Mouse (Mus musculus) heart, embryonic 13.5 days (tissue): ENCODE measurements around the gene Fndc8. TPM values are rescaled to one million over a fixed set of nuclear protein-coding genes. Genes with fewer than 3 reads are reported as not detected.

Experiments
- ATAC-seq: fragments of 200-750 bp; cut with Nextera tagmentation; 2 replicates; pipeline ENCODE4 v1.8.0; 2017; ENCODE audit warnings: moderate TSS enrichment; ENCODE audit not compliant: insufficient number of reproducible peaks, low FRiP score, low TSS enrichment; ENCODE audit errors: extremely low read depth
- H3K27ac ChIP-seq: fragments of 300-500 bp; sonication (generic); replicated peaks from 2 replicates; pipeline ENCODE4 v1.5.1; 2015; ENCODE audit warnings: moderate library complexity, mild to moderate bottlenecking, inconsistent platforms
- H3K27me3 ChIP-seq: fragments of 300-500 bp; sonication (generic); replicated peaks from 2 replicates; pipeline ENCODE4 v1.6.1; 2015; ENCODE audit warnings: mild to moderate bottlenecking, inconsistent platforms
- H3K36me3 ChIP-seq: fragments of 300-500 bp; sonication (generic); 2 replicates; pipeline ENCODE4 v1.6.1; 2015; ENCODE audit warnings: mild to moderate bottlenecking, inconsistent platforms
- H3K4me1 ChIP-seq: fragments of 300-500 bp; sonication (generic); 2 replicates; pipeline ENCODE4 v1.6.1; 2015; ENCODE audit warnings: inconsistent platforms
- H3K4me2 ChIP-seq: fragments of 300-500 bp; sonication (generic); 2 replicates; pipeline ENCODE4 v1.6.1; 2015; ENCODE audit warnings: inconsistent platforms, mild to moderate bottlenecking, moderate library complexity
- H3K4me3 ChIP-seq: fragments of 300-500 bp; sonication (generic); 2 replicates; pipeline ENCODE4 v1.5.1; 2015; ENCODE audit warnings: moderate library complexity, mild to moderate bottlenecking, inconsistent platforms
- H3K9ac ChIP-seq: fragments of 300-500 bp; sonication (generic); 2 replicates; pipeline ENCODE4 v1.6.1; 2015; ENCODE audit warnings: inconsistent platforms, mild to moderate bottlenecking, moderate library complexity
- H3K9me3 ChIP-seq: fragments of 300-500 bp; sonication (generic); 2 replicates; pipeline ENCODE4 v1.6.1; 2016; ENCODE audit warnings: inconsistent platforms
- WGBS: fragments of 180-500 bp; shearing (Covaris S2); methylation state at CpG from one replicate; pipeline ENCODE4 v1.1.7; 2015; ENCODE audit warnings: mixed read lengths; 5-methylcytosine and 5-hydroxymethylcytosine counted together
- polyA plus RNA-seq: library from polyadenylated mRNA; unstranded; fragments of >200 nt; fragmentation: Nextera tagmentation; extraction: Ambion mirVana; gene quantifications from 2 replicates; pipeline ENCODE4 v1.2.1, GENCODE M21; 2015

The Fndc8 gene
- polyA plus RNA-seq = 0.07 and 0.22 TPM in 2 replicates

DNA sequence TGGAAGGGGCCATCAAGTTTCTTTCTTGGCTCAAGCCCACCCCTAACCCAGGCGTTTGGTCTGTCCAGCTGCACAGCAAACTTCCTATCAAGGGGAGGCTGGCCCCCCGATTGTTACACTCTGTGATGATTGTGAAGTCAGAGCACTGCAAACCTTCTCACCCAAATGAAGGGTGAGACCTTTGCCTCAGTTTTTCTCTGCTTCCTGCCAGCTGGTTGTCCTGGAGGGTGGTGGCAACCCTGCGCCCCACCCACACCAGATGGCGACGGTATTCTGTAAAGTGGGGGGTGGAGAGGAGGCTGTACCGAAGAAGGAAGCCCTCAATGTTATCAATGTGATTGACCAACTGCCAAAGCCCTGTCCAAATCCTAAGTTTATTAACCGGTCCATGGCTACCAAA is at the start of gene Fndc8:
Fndc8 (plus strand) TSS at position 189 of the 400 bp plus-strand sequence.
- no peak for ATAC-seq
- Histone ChIP-seq H3K4me3 (no peak within 1 kb of the TSS), H3K27me3 (peaks cover 19% of the 10 kb centered on the region), H3K27ac (no peak within 1 kb of the TSS), H3K9ac (peak within 1 kb of the TSS; percentile 33; the same call in 1 of the 2 replicates), H3K4me1 (peaks cover 16% of the 10 kb centered on the region), H3K36me3 (no peaks in the 10 kb centered on the region), H3K9me3 (no peaks in the 10 kb centered on the region), H3K4me2 (no peak within 1 kb of the TSS)
- 47% methylated on average over 7 of the region's 7 CpGs for WGBS

DNA sequence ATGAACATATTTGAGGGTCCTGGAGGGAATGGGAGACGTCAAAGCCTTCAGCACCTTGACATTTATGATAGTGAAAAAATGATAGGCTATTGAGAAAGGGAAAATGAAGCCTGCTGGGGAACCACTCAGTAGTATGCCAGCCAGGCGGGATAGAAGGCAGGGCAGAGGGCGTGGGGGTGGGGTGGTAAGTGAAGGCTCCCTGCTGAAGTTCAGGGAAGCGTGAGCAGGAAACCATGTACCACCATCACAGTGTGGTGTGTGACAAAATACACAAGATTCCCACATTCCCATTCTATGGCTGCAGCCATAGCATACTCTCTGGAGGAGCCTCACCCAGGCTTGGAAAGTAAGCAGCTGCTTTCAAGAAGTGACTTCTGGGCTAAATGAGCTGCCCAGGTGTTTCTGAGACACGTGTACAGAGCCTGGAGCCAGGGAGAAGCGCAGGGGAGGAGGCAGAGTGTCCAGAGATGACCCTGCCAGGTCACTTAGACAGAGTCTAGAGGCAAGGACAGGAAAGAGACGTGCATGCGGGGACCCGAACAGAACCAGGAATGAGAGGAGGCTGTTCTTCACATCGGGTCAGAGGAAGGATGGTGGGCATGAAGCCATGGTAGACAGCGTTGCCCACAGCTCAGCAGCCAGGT is 47.0 kb upstream of the Fndc8 start:
- H3K4me3 ChIP-seq = peak overlapping the region; percentile 41
- H3K4me1 ChIP-seq = peaks cover 37% of the 10 kb centered on the region
- no peaks in the 10 kb centered on the region for H3K9me3 ChIP-seq
- 65% methylated on average over 11 of the region's 11 CpGs for WGBS
- H3K9ac ChIP-seq = peak overlapping the region; percentile 72
- H3K36me3 ChIP-seq = no peaks in the 10 kb centered on the region
- no peak for ATAC-seq
- no peaks in the 10 kb centered on the region for H3K27me3 ChIP-seq
- H3K4me2 ChIP-seq = peak overlapping the region; percentile 69
- peak overlapping the region; percentile 66; the same call in 1 of the 2 replicates for H3K27ac ChIP-seq

GRCm38 (mm10) chr11:82845415-82846078 is 46.4 kb upstream of the Fndc8 start:
- Histone ChIP-seq H3K27me3 (no peaks in the 10 kb centered on the region), H3K4me1 (peaks cover 36% of the 10 kb centered on the region), H3K36me3 (no peaks in the 10 kb centered on the region), H3K9ac (peak overlapping the region; percentile 72), H3K4me3 (peak overlapping the region; percentile 41), H3K27ac (peak overlapping the region; percentile 66), H3K4me2 (peak overlapping the region; percentile 69), H3K9me3 (no peaks in the 10 kb centered on the region)
- ATAC-seq = peak; percentile 79; the same call in 1 of the 2 replicates
- 15% methylated on average over 16 of the region's 16 CpGs for WGBS

DNA sequence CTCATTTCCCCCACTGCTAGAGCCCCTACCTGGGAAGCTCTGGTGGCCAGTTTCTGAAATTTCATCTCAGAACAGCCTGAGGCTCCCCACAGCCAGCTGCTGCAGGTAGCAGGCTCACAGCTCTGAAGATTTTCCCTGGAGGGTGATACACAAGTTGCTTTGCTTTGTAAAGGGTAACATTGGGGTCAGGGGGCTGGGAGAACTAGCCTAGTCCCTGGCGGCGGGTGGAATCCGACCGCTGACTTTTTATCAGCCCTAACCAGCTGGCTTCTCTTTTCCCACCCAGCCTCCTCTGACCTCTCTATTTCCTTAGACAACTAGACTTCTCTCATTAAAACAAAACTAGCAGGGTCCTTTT is 45.9 kb upstream of the Fndc8 start:
- Histone ChIP-seq H3K4me1 (peaks cover 32% of the 10 kb centered on the region), H3K9ac (peak overlapping the region; percentile 72), H3K4me2 (peak overlapping the region; percentile 69), H3K9me3 (no peaks in the 10 kb centered on the region), H3K27ac (peak overlapping the region; percentile 66), H3K4me3 (peak overlapping the region; percentile 41), H3K27me3 (no peaks in the 10 kb centered on the region), H3K36me3 (no peaks in the 10 kb centered on the region)
- 14% methylated on average over 4 of the region's 4 CpGs for WGBS
- no peak for ATAC-seq

DNA sequence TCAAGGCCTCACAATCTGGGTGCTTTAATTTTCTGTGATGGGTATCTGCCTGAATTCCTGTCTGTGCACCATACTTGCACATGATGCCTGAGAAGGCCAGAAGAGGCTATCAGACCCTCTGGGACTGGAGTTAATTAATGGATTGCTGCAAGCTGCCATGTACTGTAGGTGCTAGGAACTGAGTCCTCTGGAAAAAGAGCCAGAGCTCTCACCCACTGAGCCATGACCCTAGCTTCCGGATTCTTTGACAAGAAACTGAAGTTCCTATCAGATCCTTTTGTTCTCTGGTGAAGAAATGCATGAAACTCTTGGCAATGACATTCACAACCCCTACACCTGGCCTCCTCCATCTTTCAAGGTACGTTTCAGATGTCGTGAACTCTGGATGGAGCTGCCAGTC is 45.0 kb upstream of the Fndc8 start:
- Histone ChIP-seq H3K9me3 (no peaks in the 10 kb centered on the region), H3K27me3 (no peaks in the 10 kb centered on the region), H3K4me2 (peak overlapping the region; percentile 18; the same call in 1 of the 2 replicates), H3K36me3 (no peaks in the 10 kb centered on the region), H3K4me1 (peaks cover 35% of the 10 kb centered on the region), H3K9ac (no peak overlapping the region), H3K27ac (peak overlapping the region; percentile 36; the same call in 1 of the 2 replicates), H3K4me3 (no peak overlapping the region)
- no peak for ATAC-seq
- 73% methylated on average over 3 of the region's 3 CpGs for WGBS

DNA sequence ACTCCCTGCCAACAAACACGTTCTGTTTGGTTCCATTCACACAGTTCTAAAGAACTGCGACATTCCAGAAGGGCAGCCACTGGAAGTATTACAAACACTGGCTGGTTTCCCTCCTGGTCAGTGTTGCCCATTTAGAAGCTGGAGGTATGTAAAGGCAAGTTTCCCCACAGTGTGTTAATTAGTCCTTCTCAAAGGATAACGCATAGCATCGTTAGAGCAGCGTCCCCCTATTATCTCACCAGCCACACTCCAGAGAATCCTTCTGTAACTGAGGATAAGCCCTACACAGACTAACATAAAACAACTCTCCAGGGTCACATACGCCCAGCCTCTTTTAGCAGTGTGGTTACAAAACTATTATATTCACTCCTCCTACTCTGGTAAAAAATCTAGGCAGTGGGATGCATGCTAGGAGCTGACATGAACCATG is 44.3 kb upstream of the Fndc8 start:
- 36% methylated on average over 6 of the region's 6 CpGs for WGBS
- Histone ChIP-seq H3K9me3 (no peaks in the 10 kb centered on the region), H3K27ac (peak overlapping the region; percentile 36; the same call in 1 of the 2 replicates), H3K9ac (0 out of 2 replicates have a peak overlapping the region, but pooled peaks have one; percentile 5), H3K4me1 (peaks cover 35% of the 10 kb centered on the region), H3K27me3 (no peaks in the 10 kb centered on the region), H3K4me3 (no peak overlapping the region), H3K4me2 (peak overlapping the region; percentile 18; the same call in 1 of the 2 replicates), H3K36me3 (no peaks in the 10 kb centered on the region)
- ATAC-seq = no peak

DNA sequence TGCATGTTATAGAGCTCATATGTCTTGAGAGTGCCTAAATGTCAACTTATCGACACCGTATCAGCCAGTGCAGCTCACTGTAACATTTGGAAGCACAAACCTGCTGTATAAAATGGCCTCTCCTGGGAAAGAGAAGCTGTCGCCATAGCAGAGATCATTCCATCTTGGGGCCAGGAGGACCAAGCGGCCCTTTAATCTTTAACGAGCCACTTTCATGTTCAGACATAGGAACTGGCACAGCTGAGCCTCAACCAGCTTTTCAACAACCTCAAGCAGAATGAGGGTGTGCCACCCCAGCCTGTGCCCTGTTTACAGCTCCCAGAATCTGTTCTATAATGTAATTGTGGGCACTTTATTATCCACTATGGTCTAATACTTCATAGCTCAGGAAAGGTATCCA is 41.7 kb upstream of the Fndc8 start:
- H3K27me3 ChIP-seq = no peaks in the 10 kb centered on the region
- H3K9ac ChIP-seq = no peak overlapping the region
- H3K4me2 ChIP-seq = no peak overlapping the region
- H3K36me3 ChIP-seq = no peaks in the 10 kb centered on the region
- peaks cover 26% of the 10 kb centered on the region for H3K4me1 ChIP-seq
- ATAC-seq = no peak
- H3K4me3 ChIP-seq = no peak overlapping the region
- H3K27ac ChIP-seq = no peak overlapping the region
- WGBS = 70% methylated on average over 5 of the region's 5 CpGs
- H3K9me3 ChIP-seq = no peaks in the 10 kb centered on the region

GRCm38 (mm10) chr11:82852115-82852514 is 39.8 kb upstream of the Fndc8 start:
- H3K4me1 ChIP-seq = peaks cover 21% of the 10 kb centered on the region
- H3K4me2 ChIP-seq = no peak overlapping the region
- H3K4me3 ChIP-seq = no peak overlapping the region
- no peak for ATAC-seq
- H3K36me3 ChIP-seq = no peaks in the 10 kb centered on the region
- no peaks in the 10 kb centered on the region for H3K9me3 ChIP-seq
- no peaks in the 10 kb centered on the region for H3K27me3 ChIP-seq
- H3K27ac ChIP-seq = no peak overlapping the region
- H3K9ac ChIP-seq = no peak overlapping the region
- 79% methylated on average over 11 of the region's 11 CpGs for WGBS

DNA sequence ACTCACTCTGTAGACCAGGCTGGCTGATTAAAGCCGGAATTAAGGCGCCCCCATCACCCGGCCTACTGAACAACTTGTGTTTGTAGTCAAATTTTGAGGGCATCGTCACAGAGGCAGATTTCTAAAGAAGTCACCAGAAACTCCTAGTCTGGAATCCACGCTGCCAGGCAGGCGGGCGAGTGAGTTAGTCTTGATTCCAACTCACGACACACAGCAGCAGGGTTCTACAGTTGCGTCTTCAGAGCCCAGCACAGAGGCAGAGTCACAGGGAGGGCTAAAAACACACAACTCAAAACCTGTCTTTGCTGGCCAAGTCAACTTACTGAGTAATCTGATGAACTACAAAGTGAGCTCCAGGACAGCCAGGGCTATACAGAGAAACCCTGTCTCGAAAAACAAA is 39.4 kb upstream of the Fndc8 start:
- no peaks in the 10 kb centered on the region for H3K36me3 ChIP-seq
- peaks cover 19% of the 10 kb centered on the region for H3K4me1 ChIP-seq
- no peak overlapping the region for H3K9ac ChIP-seq
- H3K9me3 ChIP-seq = no peaks in the 10 kb centered on the region
- H3K4me3 ChIP-seq = no peak overlapping the region
- no peaks in the 10 kb centered on the region for H3K27me3 ChIP-seq
- H3K27ac ChIP-seq = no peak overlapping the region
- no peak overlapping the region for H3K4me2 ChIP-seq
- no peak for ATAC-seq
- WGBS = 80% methylated on average over 10 of the region's 10 CpGs

GRCm38 (mm10) chr11:82852958-82853357 is 39.0 kb upstream of the Fndc8 start:
- Histone ChIP-seq H3K9ac (no peak overlapping the region), H3K4me1 (peaks cover 19% of the 10 kb centered on the region), H3K9me3 (no peaks in the 10 kb centered on the region), H3K4me2 (no peak overlapping the region), H3K27me3 (no peaks in the 10 kb centered on the region), H3K27ac (no peak overlapping the region), H3K4me3 (no peak overlapping the region), H3K36me3 (no peaks in the 10 kb centered on the region)
- WGBS = 85% methylated on average over 7 of the region's 7 CpGs
- no peak for ATAC-seq

- no peak overlapping the region for H3K27ac ChIP-seq
- H3K4me2 ChIP-seq = no peak overlapping the region
- H3K4me3 ChIP-seq = no peak overlapping the region
- no peak for ATAC-seq
- H3K27me3 ChIP-seq = no peaks in the 10 kb centered on the region
- H3K4me1 ChIP-seq = peaks cover 19% of the 10 kb centered on the region
- no peak overlapping the region for H3K9ac ChIP-seq
- no peaks in the 10 kb centered on the region for H3K9me3 ChIP-seq
- 79% methylated on average over 6 of the region's 6 CpGs for WGBS
- no peaks in the 10 kb centered on the region for H3K36me3 ChIP-seq
These were observed 37.8 kb upstream of the Fndc8 start for GRCm38 (mm10) chr11:82854111-82854510.
